Mouse (Mus musculus): ENCODE measurements around the gene Pced1b. TPM values are rescaled to one million over a fixed set of nuclear protein-coding genes. Genes with fewer than 3 reads are reported as not detected.
A peak's percentile ranks its signal among the peaks of the same experiment; 100 is the strongest.
"Not testable (repeated sequence)": the region's sequence is repeated elsewhere in the genome, so short reads cannot be mapped to it uniquely, and the experiment has no call there.

Gene Pced1b
- total RNA-seq, 2 experiments from 2014 or later: 30.5 to 31.6 TPM

DNA sequence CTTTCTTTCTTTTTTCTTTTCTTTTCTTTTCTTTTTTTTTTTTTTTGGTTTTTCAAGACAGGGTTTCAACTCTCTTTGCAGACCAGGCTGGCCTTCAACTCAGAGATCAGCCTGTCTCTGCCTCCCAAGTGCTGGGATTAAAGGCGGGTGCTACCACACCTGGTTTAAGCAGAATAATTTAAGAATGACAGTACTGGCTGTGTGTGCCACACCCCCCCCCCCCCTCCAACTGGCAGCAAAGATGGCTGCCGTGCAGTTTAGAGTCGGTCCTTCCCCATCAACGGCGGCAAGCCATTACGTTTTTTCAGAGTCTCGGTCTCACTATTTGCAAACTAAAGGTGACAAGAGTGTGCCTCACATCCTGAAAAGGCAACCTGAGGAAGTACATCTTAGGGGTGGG lies 124.0 kb downstream of the Pced1b start:
- DNase-seq (ENCODE audit: low spot score in 2 of 2): no peak

DNA sequence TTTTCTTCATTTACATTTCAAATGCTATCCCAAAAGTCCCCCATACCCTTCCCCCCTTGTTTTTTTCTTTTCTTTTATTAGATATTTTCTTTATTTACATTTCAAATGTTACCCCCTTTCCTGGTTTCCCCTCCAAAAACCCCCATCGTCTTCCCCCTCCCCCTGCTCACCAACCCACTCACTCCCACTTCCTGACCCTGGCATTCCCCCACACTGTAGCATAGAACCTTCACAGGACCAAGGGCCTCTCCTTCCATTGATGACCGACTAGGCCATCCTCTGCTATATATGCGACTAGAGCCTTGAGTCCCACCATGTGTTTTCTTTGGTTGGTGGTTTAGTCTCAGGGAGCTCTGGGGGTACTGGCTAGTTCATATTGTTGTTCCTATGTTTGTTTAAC lies 125.1 kb downstream of the Pced1b start:
- not testable (repeated sequence) for DNase-seq (ENCODE audit: low spot score in 2 of 2)

DNA sequence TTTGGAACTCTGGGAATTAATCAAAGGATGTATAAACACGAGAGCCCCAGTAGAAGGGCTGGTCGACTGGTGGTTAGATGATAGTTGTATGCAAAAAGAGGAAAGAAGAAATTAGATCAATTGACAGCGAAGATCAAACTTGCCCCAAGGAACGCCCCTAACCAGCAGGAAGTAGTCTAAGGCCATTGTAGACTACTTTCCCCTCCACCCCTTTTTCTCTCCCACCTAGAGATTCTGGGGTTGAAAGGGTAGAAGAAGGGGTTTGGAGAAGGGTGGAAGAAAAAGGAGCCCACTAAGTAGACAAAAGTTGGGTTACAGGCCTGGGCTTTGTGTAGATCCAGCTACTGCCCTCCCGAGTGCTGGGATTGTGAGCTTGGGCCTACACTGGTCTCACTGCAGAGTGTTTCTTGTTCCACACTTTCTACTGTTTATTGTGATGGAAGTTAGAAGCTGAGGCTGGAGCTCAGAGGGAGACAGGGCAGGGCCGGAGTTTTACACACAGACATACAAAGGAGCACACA lies 125.8 kb downstream of the Pced1b start:
- DNase-seq (ENCODE audit: low spot score in 2 of 2): no peak

DNA sequence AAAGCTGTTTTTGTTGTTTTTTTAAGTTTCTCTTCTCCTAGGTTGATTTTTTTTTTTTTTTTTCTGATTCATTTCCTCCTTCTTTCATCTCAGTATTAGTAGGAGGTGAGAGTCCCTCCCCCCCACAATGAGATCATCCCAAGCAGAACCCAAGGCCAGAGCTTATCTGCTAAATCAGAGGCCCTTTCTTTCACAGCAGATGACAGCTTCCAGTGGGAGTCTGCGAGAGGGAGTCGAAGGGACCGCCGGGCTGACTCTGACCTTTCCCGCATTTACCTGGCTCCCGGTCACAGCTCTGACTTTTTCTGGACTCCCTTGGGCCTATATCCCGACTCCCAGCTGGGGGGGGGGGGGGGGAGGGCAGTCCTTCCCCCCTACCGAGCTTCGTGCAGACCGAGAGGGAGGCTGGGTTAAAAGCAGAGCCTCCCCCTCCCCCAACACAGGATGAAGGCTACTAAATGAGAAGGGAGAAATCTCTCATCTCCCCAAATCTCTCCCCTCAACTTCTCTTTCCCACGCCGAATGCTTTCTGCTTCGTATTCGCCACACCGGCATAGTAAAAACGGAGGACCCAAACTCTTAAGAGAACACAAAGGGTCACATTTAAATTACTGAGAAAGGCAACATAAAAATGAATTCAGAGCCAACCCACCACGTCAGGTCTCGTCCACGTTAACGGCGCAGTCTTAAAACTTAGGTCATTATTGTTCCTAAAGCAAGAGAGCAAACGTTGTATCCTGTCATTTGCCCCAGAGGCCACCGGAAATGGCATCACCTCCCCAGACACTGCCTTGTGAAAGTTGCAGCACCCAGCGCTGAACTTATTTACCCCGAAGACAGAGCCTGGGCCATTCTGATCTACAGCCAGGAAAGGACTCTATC lies 126.5 kb downstream of the Pced1b start:
- no peak for DNase-seq (ENCODE audit: low spot score in 2 of 2)

DNA sequence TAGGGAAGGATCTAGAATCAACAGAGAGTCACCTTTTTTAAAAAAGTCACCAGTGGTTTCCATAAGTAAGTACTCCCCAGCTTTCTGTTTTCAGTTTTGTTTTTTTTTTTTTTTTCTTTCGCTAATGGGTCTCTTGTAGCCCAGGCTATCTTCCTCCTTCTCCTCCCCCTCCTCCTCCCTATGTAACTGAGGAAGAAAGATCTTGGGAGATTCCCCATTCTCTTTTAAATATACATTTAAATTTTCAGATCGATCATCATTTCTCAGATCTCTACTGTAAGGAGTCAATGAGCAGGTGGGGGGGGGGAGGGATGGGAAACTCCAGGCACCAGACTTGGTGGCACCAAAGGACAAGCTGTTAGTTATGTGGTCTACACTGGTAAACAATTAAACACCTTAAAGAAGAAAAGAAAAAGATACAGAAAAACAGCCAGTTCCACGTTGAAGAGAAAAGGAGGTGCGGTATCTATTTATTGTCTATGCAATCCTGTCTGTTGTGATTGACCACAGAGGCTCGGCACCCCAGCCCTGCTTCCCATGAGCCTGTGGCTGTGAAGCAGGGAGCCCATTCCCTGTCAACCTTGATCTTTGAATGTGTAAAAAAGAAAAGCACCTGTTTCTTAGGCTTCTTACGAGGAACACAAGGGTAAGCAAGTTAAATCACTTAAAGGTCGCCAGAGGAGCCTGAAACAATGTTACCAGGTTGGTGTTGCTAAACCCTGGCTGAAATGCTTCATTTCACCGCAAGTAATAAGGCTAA lies 127.4 kb downstream of the Pced1b start:
- no peak for DNase-seq (ENCODE audit: low spot score in 2 of 2)

DNA sequence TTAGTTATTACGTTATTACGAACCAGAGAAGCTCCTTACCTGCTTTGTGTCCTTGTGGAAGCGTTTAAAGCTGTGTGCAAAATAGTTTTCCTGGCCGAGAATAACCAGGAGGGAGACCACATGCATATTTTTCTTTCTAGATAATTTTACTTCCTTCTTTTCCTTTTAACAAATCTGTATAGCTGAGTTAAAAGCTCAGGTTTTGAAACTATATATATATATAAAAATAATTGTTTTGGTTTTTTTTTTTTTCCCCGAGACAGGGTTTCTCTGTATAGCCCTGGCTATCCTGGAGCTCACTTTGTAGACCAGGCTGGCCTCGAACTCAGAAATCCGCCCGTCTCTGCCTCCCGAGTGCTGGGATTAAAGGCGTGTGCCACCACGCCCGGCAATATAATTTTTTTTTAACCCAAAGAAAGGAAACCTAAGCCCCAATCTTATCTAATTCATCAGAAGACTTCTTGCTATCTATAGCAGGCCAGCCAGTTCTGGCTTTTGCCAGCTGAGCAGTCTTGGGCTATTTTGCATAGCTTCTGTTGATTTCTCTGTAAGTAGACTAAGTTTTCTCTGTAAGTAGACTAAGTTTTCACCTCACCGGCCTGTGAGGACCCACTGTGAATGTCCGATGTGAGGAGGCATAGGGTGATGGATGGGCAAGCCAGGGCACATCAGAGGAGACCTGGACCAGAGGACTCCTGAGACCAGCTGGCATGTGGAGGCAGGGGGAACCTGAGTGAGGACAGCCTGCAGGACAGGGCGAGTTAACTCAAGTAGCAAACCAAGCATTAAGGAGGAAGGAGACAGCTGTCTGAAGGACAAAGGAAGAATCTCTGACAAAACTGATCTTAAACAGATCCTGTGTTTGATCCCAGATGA lies 128.2 kb downstream of the Pced1b start:
- DNase-seq (ENCODE audit: low spot score in 2 of 2): no peak

DNA sequence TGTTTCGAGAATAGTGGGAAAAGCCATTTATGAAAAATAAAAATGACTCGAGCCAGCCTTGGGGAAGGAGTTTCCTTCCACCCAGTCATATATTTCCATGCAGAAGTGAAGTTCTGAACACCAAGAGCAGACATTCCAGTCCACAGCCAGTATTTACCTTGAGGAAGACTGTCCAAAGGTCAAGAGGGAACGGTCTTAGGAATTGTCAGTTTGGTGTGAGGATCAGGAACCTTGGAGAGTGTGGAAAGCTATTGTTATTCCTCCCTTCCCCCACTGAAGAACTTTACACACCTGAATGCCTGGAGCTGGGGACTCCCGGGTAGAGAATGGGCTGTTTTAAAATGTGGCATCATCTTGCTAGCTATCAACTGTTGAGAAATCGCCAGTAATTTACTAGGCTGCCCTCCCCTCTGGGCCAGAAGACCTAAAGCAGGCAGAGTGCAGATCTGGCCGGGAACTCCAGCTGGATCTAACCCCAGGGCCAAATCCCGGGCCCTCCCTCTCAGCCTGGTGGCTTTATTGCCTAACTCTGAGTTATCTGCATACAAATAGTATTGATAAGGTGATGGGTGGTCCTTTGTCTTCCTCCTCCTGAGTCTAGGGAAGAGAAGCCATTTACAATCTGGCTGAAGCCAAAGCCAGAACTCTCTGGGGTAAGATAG lies 129.3 kb downstream of the Pced1b start:
- DNase-seq (ENCODE audit: low spot score in 2 of 2): no peak

DNA sequence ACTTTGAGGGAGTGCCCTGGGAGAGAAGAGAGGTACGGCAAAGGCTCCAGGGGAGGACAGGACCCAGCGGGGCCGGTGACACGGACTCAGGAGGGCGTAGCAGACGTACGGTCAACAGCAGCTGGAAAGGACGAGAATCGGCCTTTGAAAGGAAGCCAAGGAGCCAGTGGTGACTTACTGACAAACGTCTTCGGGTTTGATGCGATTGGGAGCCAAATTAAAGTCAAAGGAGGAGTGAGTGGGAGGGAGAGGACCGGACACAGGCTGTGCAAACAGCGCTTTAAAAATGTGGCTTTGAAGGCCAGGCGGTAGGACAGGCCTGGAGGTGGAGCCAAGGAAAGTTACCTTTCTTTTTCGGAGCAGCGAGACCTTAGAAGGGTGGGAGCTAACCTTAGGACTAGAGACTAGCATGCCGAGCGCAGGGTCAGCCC lies 129.9 kb downstream of the Pced1b start:
- DNase-seq (ENCODE audit: low spot score in 2 of 2): peak in 1 of 2 experiments; percentile 19

DNA sequence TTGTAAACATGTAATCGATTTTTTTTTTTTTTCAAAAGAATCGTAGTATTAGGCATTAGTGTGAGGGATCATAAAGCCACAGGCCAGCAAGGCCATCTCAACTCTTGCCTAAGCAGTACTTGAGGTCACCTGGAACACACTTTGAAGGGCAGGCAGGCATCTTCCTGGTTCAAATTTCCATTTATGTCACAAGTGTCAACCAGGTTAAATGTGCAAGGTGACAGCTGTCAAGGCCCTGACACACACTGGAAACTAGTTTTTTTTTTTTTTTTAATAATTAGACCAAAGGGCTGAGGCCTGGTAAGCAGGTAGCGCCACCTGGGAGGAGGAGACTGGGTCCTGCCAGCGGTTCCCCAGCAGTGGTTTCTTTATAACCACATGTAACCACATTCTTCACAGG lies 131.2 kb downstream of the Pced1b start:
- no peak for DNase-seq (ENCODE audit: low spot score in 2 of 2)

DNA sequence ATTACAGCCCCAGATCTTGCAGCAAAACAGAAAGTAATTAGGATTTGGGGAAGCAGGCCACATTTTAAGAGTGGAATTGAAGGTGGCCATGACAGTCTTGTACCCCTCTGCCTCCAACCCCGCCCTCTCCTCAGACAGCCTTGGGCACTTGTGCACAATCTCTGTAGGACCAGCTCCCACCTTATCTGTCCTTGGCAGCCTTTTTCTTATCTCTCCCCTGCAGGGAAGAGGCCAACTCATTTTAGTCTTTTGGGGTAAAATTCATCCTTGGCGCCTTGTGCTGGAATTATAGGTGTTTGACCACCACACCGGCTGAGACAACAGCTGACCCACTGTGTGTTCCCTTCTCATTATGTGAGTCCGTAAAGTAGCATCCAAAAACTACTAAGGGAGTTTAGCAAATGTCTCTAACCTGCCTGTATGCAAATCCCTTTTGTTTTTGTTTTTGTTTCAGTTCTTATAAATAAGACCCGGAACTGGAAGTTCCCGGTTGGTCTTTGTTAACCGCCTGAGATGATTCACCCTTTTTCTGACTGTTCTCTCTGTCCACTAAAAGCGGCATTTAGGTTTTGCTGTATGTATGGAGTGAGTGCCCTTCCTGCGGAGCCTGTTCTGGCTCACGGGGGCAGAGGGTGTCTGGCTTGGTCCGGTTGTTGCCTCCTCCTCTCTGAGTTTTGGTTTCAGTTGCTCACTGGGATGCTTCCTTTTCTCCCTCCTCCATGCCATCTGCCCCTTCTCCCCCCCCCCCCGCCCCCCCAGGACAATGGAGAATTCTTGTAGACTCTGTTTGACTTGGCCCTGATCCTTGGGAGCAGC lies 132.8 kb downstream of the Pced1b start:
- peak in 1 of 2 experiments; percentile 27 for DNase-seq (ENCODE audit: low spot score in 2 of 2)

DNA sequence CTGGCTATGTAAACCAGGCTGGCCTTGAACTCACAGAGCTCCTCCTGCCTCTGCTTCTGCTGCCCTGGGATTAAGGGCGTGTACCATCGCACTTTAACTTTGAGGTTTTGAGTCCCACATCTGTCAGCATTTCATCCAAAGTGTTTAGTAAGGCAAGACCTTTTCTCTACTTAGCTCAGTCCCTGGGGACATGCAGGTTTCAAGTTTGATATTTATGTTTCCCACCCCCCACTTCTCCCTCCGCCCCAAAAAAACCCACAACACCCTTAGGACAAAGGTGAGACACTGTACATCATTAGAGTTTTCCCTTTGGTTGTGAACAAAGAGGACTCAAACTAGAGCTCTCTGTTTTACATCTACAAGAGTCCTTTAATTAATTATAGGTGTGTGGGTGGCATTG lies 135.7 kb downstream of the Pced1b start:
- no peak for DNase-seq (ENCODE audit: low spot score in 2 of 2)

DNA sequence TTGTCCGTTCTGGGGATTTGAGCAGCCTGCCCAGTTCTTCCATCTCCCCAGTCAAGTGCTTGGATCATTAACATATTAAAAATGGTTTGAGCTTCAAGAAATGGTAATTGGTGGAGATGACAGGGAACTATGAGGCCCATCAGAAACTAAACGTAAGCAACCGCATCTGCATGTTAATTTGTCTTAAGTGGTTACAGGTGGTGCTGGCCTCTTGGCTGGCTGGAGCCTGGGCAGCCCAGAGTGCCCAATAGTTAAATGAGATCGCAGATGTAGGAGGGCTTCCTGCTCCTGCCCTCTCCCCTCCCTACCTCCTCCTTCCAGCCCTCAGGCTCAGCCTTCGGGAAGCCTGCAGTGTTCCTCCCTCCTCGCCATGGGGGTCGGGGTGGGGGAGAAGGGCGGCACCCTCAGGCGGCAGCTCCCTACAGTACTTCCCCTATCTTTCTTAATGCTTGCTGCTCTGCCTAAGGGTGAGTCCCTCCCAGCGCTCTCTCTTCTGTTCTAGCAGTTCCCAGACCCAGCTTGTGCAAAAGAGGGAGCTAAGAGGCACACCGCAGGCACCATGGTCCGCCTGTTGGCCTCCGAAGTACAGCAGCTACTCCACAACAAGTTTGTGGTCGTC lies 136.7 kb downstream of the Pced1b start:
- no peak for DNase-seq (ENCODE audit: low spot score in 2 of 2)

DNA sequence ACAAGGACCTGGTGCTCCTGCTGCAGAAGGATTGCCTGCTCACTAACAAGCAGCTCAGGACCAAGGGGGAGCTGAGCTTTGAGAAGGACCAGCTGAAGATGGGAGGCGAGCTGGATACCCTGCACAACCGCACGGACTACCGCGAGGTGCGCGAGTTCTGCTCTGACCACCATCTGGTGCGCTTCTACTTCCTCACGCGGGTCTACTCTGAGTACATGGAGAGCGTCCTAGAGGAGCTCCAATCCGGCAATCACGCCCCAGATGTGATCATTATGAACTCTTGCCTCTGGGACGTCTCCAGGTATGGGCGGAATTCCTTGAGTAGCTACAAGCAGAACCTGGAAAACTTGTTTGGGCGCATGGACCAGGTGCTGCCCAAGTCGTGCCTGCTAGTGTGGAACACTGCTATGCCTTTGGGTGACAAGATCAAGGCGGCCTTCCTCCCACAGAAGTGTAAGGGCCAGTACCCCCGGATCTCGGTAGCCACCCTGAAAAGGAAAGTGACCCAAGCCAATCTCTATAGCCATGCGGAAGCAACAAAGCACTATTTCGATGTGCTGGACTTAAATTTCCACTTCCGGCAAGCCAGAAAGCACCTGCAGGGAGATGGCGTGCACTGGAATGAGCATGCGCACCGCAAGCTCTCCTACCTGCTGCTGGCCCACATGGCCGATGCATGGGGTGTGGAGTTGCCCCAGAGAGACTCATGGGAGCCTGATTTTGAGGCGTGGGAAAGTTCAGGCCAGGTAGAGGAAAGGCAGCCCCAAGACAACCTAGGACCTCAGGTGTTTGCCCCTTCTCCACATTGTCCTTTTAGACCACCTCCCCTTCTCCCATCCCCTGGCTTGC lies 137.5 kb downstream of the Pced1b start:
- no peak for DNase-seq (ENCODE audit: low spot score in 2 of 2)

DNA sequence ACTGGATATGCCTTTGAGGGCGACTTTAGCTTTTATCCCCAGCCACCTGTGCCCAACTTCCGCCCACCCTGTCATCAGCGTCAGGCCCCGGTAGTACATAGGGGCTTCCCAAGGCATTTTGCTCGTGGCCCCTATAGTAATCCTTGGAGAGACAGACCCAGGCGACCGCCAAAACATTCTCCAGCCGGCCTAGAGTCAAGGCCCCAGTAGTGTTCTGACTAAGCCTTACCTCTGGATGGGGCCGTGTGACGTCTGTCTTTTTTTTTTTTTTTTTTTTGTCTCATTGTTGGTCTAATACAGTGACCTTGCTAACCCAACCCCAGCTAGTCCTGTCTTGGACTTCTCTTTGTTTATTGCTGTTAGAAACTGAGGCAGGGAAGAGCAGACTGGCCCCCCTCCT lies 138.3 kb downstream of the Pced1b start:
- DNase-seq (ENCODE audit: low spot score in 2 of 2): not testable (repeated sequence)

DNA sequence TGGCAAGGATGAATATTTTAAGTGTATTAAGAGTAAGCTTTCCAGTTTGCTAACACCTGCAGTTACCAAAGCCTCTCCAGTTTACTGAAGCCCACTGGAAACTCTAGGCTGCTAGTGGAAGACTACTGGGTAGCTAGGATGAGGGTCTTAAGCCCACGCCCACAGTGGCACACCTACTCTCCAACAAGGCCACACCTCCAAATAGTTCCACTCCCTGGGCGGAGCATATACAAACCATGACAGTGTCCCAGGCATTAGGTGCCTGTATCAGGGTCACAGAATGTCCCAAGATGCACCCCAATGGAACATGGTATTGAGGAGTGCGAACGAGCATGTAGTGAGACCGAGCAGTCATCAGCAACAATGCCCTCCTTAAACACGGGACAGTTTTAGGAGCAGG lies 140.9 kb downstream of the Pced1b start:
- no peak for DNase-seq (ENCODE audit: low spot score in 2 of 2)

DNA sequence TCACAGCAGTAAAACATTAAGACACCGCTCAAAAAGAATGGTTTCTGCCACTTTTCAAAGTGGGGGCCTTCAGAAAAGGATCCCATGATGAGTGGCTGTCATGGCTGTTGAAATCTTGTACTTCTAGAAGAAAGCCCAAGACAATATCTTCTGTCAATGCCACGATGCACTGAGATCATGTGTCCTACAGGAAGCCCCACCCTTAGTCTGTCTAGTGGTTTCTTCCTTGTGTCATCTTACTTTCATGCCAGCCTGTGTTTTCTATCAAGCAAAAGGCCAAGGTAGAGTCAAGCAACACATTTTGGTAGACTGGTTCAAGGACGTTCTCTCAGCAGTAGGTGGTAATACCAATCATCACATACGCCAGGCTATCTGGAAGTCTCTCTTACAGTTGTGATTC lies 142.7 kb downstream of the Pced1b start:
- DNase-seq (ENCODE audit: low spot score in 2 of 2): no peak

DNA sequence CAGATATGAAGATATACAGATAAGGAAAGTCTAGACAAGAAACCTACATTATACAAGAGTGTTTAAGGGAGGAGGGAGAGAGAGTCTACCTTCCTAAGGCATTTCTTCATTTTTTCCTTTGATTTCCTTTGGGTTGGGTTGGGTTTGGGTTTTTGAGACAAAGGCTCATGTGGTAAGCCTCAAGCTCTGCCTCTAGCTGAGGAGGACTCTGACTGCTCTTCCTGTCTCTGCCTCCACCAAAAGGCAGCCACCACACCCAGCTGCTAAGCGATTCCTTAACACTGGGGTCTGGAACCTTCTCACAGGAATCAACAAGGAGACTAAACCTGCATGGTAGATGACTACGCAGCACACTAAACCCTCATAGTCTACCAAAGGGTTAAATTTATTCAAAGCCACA lies 143.9 kb downstream of the Pced1b start:
- no peak for DNase-seq (ENCODE audit: low spot score in 2 of 2)

DNA sequence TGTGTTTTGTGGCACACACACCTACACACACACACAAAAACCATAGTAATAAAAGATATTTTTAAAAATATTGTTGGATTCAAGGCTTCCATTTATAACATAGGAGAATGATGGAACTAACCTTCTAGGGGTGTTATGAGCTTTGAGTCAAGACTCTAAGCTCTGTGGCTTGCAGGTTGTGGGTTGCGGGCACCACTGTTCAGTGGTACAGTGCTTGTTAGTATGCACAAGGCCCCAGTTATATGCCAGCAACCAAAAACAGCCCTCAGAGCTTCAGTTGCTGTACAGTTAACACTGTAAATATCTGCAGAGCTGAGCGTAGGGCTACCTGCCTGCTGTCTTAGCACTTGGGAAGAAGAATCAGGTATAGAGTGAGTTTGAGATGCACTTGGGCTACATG lies 144.5 kb downstream of the Pced1b start:
- no peak for DNase-seq (ENCODE audit: low spot score in 2 of 2)

Measured in adrenal gland, postnatal 4 days (tissue).